Mouse (Mus musculus) forebrain, embryonic 16.5 days (tissue): ENCODE measurements around the gene Akap5. TPM values are rescaled to one million over a fixed set of nuclear protein-coding genes. Genes with fewer than 3 reads are reported as not detected.

Experiments used
- ATAC-seq: fragments of 200-750 bp; cut with Nextera tagmentation; 2 replicates; pipeline ENCODE4 v1.8.0; 2017; ENCODE audit warnings: mild to moderate bottlenecking, moderate library complexity
- H3K27ac ChIP-seq: fragments of 300-500 bp; sonication (generic); 2 replicates; pipeline ENCODE4 v1.5.1; 2014; ENCODE audit warnings: low read length, control low read depth
- H3K27me3 ChIP-seq: fragments of 300-500 bp; sonication (generic); replicated peaks from 2 replicates; pipeline ENCODE4 v1.6.1; 2014; ENCODE audit warnings: low read length; ENCODE audit not compliant: control insufficient read depth, insufficient read depth
- H3K36me3 ChIP-seq: fragments of 300-500 bp; sonication (generic); 2 replicates; pipeline ENCODE4 v1.6.1; 2014; ENCODE audit not compliant: control insufficient read depth, insufficient read depth
- H3K4me1 ChIP-seq: fragments of 300-500 bp; sonication (generic); replicated peaks from 2 replicates; pipeline ENCODE4 v1.6.1; 2014; ENCODE audit warnings: low read length; ENCODE audit not compliant: control insufficient read depth, insufficient read depth
- H3K4me2 ChIP-seq: fragments of 300-500 bp; sonication (generic); 2 replicates; pipeline ENCODE4 v1.6.1; 2014; ENCODE audit warnings: mild to moderate bottlenecking, low read length, control low read depth
- H3K4me3 ChIP-seq: fragments of 300-500 bp; sonication (generic); replicated peaks from 2 replicates; pipeline ENCODE4 v1.5.1; 2014; ENCODE audit warnings: mild to moderate bottlenecking, low read length, control low read depth
- H3K9ac ChIP-seq: fragments of 300-500 bp; sonication (generic); replicated peaks from 2 replicates; pipeline ENCODE4 v1.6.1; 2014; ENCODE audit warnings: low read depth, low read length, control low read depth
- H3K9me3 ChIP-seq: fragments of 300-500 bp; sonication (generic); 2 replicates; pipeline ENCODE4 v1.6.1; 2016; ENCODE audit warnings: low read length; ENCODE audit not compliant: control insufficient read depth
- WGBS: fragments of 180-500 bp; shearing (Covaris S2); extraction: QIAGEN DNeasy Blood & Tissue Kit; methylation state at CpG from one replicate; pipeline ENCODE4 v1.1.7; 2014; 5-methylcytosine and 5-hydroxymethylcytosine counted together
- polyA plus RNA-seq: library from polyadenylated mRNA; unstranded; fragments of >200 nt; fragmentation: Nextera tagmentation; extraction: Ambion mirVana; gene quantifications from 2 replicates; pipeline ENCODE4 v1.2.1, GENCODE M21; 2015

Akap5 gene
- polyA plus RNA-seq, 1 experiment from 2014 or later, result 10.3 TPM

DNA sequence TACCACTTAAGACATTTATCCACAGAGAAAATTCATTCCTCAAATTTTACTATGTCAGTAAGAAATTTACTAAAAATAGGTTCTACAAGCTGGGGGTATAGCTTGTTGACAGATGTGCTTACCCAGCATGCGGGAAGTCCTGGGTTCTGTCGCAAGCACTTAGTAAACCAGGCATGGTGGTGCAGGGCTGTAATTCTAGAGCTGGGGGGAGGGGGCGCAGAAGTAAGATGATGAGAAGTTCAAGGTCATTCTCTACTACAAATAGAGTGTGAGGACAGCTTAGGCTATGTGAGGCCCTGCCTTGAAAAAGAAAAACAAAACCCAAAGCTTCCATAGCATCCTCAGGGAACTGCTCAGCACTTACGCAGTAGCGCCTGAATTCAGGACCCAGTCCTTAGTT lies 53.9 kb downstream of the Akap5 start:
- peaks cover 2% of the 10 kb centered on the region; the same call in 1 of the 2 replicates for H3K4me1 ChIP-seq
- H3K9ac ChIP-seq, result no peak overlapping the region
- H3K27me3 ChIP-seq, result no peaks in the 10 kb centered on the region
- H3K36me3 ChIP-seq, result no peaks in the 10 kb centered on the region
- H3K9me3 ChIP-seq, result no peaks in the 10 kb centered on the region
- no peak overlapping the region for H3K4me3 ChIP-seq
- 92% methylated on average over 5 of the region's 5 CpGs for WGBS
- H3K27ac ChIP-seq, result no peak overlapping the region
- no peak overlapping the region for H3K4me2 ChIP-seq
- ATAC-seq, result no peak

DNA sequence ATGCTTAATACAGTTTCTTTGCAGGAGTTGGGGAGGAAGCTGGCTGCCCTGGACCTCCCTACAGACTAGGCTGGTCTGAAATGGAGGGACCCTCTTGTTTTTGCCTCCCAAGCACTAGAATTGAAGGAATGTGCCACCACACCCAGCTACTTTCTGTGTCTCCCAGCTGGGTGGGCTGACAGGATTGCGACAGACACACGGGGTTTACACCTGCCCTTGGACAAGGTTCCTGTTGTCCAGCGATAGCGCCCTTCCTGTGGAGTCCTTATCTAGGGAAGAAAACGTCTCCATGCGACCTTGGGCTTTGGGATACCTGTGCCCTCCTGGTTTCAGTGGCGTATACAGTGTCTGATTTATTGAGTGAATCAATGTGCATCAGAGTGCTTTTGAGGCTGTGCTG lies 55.5 kb downstream of the Akap5 start:
- no peak overlapping the region for H3K4me2 ChIP-seq
- WGBS, result 92% methylated on average over 7 of the region's 7 CpGs

More for the DNA sequence above, 55.5 kb downstream of the Akap5 start:
- Histone ChIP-seq H3K9me3 (no peaks in the 10 kb centered on the region), H3K9ac (no peak overlapping the region), H3K4me1 (no peaks in the 10 kb centered on the region; the same call in 1 of the 2 replicates), H3K4me3 (no peak overlapping the region), H3K36me3 (no peaks in the 10 kb centered on the region), H3K27ac (no peak overlapping the region), H3K27me3 (no peaks in the 10 kb centered on the region)
- no peak for ATAC-seq

Other genes starting within 250 kb of the Akap5 start
- gene Esr2, start 147.6 kb upstream of the Akap5 start, polyA plus RNA-seq, result 0.12 and 0.28 TPM in 2 replicates
- not detected in 2 replicates for gene Tex21, start 78.1 kb upstream of the Akap5 start, polyA plus RNA-seq
- 47.8 and 51.0 TPM in 2 replicates for gene Mthfd1, start 69.6 kb upstream of the Akap5 start, polyA plus RNA-seq
- gene Zbtb25, start 44.7 kb downstream of the Akap5 start, polyA plus RNA-seq, result 16.5 and 17.1 TPM in 2 replicates
- gene Zbtb1, start 45.4 kb downstream of the Akap5 start, polyA plus RNA-seq, result 4.6 and 5.5 TPM in 2 replicates
- 5.4 and 6.2 TPM in 2 replicates for gene Hspa2, start 79.3 kb downstream of the Akap5 start, polyA plus RNA-seq
- gene Ppp1r36, start 92.6 kb downstream of the Akap5 start, polyA plus RNA-seq, result 0.73 and 0.87 TPM in 2 replicates
- gene Plekhg3, start 206.0 kb downstream of the Akap5 start, polyA plus RNA-seq, result 1.0 and 1.3 TPM in 2 replicates